Mouse (Mus musculus) forebrain, embryonic 13.5 days (tissue): ENCODE results near the gene Gm21954. TPM values are rescaled to one million over a fixed set of nuclear protein-coding genes. Genes with fewer than 3 reads are reported as not detected.

Experiments used
- ATAC-seq: fragments of 200-750 bp; cut with Nextera tagmentation; 2 replicates; pipeline ENCODE4 v1.8.0; 2017
- H3K27ac ChIP-seq: fragments of 300-500 bp; sonication (generic); 2 replicates; pipeline ENCODE4 v1.5.1; 2015; ENCODE audit warnings: inconsistent platforms, mild to moderate bottlenecking, moderate library complexity
- H3K27me3 ChIP-seq: fragments of 300-500 bp; sonication (generic); 2 replicates; pipeline ENCODE4 v1.6.1; 2015; ENCODE audit warnings: mild to moderate bottlenecking, inconsistent platforms
- H3K36me3 ChIP-seq: fragments of 300-500 bp; sonication (generic); 2 replicates; pipeline ENCODE4 v1.6.1; 2015; ENCODE audit warnings: mild to moderate bottlenecking, inconsistent platforms; ENCODE audit not compliant: poor library complexity, severe bottlenecking
- H3K4me1 ChIP-seq: fragments of 300-500 bp; sonication (generic); 2 replicates; pipeline ENCODE4 v1.6.1; 2015; ENCODE audit warnings: inconsistent platforms
- H3K4me2 ChIP-seq: fragments of 300-500 bp; sonication (generic); 2 replicates; pipeline ENCODE4 v1.6.1; 2015; ENCODE audit warnings: inconsistent platforms, mild to moderate bottlenecking, moderate library complexity
- H3K4me3 ChIP-seq: fragments of 300-500 bp; sonication (generic); 2 replicates; pipeline ENCODE4 v1.5.1; 2015; ENCODE audit warnings: mild to moderate bottlenecking, inconsistent platforms
- H3K9ac ChIP-seq: fragments of 300-500 bp; sonication (generic); 2 replicates; pipeline ENCODE4 v1.6.1; 2015; ENCODE audit warnings: mild to moderate bottlenecking, inconsistent platforms
- H3K9me3 ChIP-seq: fragments of 300-500 bp; sonication (generic); replicated peaks from 2 replicates; pipeline ENCODE4 v1.6.1; 2016; ENCODE audit warnings: inconsistent platforms
- WGBS: fragments of 180-500 bp; shearing (Covaris S2); methylation state at CpG from one replicate; pipeline ENCODE4 v1.1.7; 2015; 5-methylcytosine and 5-hydroxymethylcytosine counted together
- polyA plus RNA-seq: library from polyadenylated mRNA; unstranded; fragments of >200 nt; fragmentation: Nextera tagmentation; extraction: Ambion mirVana; gene quantifications from 2 replicates; pipeline ENCODE4 v1.2.1, GENCODE M21; 2015

The Gm21954 gene
- polyA plus RNA-seq: not detected in 2 replicates

DNA sequence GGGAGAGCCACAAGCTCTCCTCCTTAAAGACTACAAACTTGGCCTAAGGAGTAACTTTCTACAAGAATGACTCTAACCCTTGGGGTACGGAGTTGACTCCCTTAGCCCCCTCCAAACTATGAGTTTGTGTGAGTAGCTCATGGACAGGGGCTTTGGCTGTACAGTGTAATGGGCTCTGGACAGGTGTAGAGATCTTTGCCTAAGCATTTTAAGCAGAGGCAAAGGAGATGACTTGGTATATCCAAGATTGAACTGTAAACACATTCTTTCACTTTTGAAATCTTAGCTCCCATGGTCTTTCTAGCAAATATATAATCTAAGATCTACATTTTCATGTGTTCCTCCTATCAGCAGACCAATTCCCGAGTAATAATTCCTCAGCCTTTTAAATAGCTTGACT lies at the start of gene Gm21954:
Gene Gm21954 (minus strand): TSS at position 101 of the 400 bp plus-strand sequence.
- no peaks in the 10 kb centered on the region for H3K27me3 ChIP-seq
- H3K4me2 ChIP-seq: no peak within 1 kb of the TSS
- peaks cover 5% of the 10 kb centered on the region; the same call in 1 of the 2 replicates for H3K4me1 ChIP-seq
- H3K9ac ChIP-seq: no peak within 1 kb of the TSS
- H3K27ac ChIP-seq: no peak within 1 kb of the TSS
- H3K9me3 ChIP-seq: no peaks in the 10 kb centered on the region
- H3K4me3 ChIP-seq: no peak within 1 kb of the TSS
- no peaks in the 10 kb centered on the region for H3K36me3 ChIP-seq
- ATAC-seq: no peak
- WGBS: 94% methylated on average over 2 of the region's 2 CpGs

DNA sequence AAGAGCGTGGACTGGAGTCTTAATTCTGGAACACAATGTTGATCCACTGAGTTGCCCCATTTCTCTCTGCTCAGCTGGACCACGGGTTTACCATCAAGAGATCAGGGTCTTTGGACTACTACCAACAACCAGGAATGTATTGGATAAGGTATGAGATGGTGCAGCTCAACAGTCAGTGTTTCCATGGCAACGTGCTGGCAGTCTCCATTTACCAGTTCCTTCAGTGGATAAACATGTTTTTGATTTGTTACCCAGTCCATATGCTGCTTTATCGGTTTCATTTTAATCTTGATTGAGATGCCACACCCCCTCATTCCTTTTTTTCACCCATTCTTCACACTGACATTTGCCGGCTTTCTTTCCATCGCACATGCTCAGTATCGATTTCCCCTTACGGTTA lies 49.8 kb upstream of the Gm21954 start:
- H3K27ac ChIP-seq: peak overlapping the region; percentile 61; the same call in 1 of the 2 replicates
- ATAC-seq: peak; percentile 74
- no peaks in the 10 kb centered on the region for H3K9me3 ChIP-seq
- no peak overlapping the region for H3K4me3 ChIP-seq
- WGBS: 47% methylated on average over 8 of the region's 8 CpGs
- H3K27me3 ChIP-seq: no peaks in the 10 kb centered on the region
- H3K4me2 ChIP-seq: peak overlapping the region; percentile 12; the same call in 1 of the 2 replicates
- no peak overlapping the region for H3K9ac ChIP-seq
- H3K4me1 ChIP-seq: peaks cover 53% of the 10 kb centered on the region
- H3K36me3 ChIP-seq: no peaks in the 10 kb centered on the region

DNA sequence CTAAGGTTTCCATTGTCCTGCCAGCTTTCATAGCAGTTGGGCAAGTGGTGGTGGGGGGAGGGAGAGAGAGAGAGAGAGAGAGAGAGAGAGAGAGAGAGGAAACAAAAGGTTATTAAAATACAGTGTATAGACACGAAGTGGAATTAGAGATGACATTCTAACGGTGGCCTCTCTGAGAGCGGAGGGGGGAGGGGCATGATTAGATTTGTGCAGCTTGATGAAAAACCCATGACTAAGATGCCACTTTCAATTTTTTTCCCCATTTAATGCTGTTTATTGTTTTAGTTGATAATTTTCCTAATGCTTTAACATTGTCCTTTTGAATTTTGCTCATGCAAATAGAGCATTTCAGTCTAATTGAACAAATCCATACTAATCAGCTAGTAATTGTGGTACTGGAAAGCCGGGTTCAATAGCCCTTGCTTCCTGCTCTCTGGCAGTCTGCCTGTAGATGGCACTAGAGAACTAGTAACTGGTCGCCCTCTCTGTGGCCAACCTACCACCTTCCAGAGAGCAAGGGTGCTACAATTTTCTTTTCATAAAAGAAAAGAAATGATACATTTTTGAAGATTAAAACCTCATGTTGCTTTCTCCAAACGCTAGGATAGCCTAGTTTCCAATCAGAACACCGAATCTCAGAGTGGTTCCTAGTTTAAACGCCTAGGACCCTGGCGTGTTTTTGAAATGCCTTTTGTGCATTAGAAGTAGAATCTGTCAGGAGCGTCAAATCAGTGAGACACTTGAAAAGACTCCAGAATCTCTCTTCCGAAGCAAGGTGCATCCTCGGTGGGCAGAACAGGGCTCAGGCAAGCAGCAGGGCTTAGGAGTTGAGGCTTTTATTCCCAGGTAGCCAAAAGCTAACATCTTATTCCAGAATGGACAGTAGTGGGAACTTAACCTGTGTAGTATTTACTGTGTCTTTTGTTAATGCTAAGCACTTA lies 48.5 kb upstream of the Gm21954 start:
- peak; percentile 81 for ATAC-seq
- Histone ChIP-seq H3K9ac (no peak overlapping the region), H3K27ac (peak overlapping the region; percentile 41), H3K4me1 (peaks cover 53% of the 10 kb centered on the region), H3K4me2 (no peak overlapping the region), H3K9me3 (no peaks in the 10 kb centered on the region), H3K36me3 (no peaks in the 10 kb centered on the region), H3K4me3 (no peak overlapping the region), H3K27me3 (no peaks in the 10 kb centered on the region)
- 17% methylated on average over 12 of the region's 12 CpGs for WGBS

DNA sequence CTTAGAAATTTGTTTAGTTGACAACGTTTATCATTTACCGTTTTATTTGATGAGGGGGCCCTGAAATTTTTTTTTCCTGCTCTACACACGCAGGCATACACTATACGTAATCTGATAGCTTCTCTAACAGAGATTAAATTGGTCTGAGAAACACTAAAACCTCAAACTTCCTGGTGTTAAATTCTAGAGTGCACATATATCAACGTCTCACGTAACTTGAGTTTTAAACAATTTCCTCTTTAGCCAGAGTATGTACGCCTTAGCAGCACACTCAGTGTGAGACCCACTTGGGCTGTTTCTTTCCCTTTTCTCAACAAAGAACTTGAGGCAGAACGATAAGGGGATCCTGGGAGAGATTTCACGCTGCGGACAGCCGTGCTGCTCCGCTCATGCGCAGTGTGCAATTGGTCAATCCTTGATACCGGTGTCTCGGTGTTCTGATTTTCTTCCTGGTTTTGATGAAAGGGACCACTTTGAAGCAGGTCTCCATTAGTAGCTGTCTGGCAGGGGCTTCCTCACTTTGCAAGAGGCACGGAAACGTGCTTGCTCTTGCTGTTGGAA lies 45.5 kb upstream of the Gm21954 start:
- H3K27ac ChIP-seq: no peak overlapping the region
- H3K9ac ChIP-seq: no peak overlapping the region
- WGBS: 87% methylated on average over 17 of the region's 17 CpGs
- H3K9me3 ChIP-seq: no peaks in the 10 kb centered on the region
- H3K27me3 ChIP-seq: no peaks in the 10 kb centered on the region
- no peak for ATAC-seq
- peaks cover 27% of the 10 kb centered on the region for H3K4me1 ChIP-seq
- H3K36me3 ChIP-seq: peaks cover 22% of the 10 kb centered on the region
- no peak overlapping the region for H3K4me2 ChIP-seq
- no peak overlapping the region for H3K4me3 ChIP-seq

DNA sequence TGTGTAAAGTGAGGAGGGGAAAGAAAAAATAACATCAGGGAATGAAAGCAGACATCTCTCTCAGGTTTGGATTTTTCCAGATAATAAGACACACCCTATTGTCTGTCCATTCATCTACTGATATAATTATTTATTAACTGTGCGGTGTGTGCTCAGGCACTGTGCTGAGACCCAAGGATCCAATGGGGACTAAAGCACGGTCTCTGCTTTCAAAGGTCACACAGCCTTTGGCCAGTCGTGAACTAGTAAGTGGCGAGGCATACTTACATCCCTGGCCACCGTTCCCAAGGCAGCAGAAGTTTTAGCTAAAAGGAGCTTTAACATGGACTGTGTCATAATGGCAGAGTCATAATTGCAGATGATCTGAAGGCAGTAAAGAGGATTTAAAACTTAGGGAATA lies 44.0 kb upstream of the Gm21954 start:
- no peaks in the 10 kb centered on the region for H3K27me3 ChIP-seq

DNA sequence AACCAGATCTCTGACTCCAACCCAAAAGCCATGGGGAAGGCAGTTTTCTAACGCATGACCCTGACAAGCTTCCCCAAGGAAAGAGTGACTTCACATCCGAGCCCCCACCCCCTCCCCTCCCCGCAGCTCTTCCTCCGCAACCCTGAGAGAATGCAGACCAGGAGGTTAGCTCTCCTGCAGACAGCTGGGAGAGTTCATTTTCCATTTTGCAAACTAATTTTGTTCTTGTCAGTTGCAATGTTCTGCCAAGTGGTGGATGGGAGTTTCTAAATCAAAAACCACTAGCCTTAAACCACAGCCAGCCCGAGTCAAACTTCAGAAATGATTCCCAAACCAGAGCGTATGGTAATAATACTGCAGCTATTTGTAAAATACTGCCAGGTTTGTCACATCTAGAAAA lies 39.6 kb upstream of the Gm21954 start:
- Histone ChIP-seq H3K4me1 (no peaks in the 10 kb centered on the region), H3K4me3 (no peak overlapping the region), H3K9ac (no peak overlapping the region), H3K27me3 (no peaks in the 10 kb centered on the region), H3K4me2 (no peak overlapping the region), H3K9me3 (no peaks in the 10 kb centered on the region), H3K27ac (no peak overlapping the region), H3K36me3 (peaks cover 46% of the 10 kb centered on the region)
- 83% methylated on average over 6 of the region's 6 CpGs for WGBS
- no peak for ATAC-seq

More for the DNA sequence above, 44.0 kb upstream of the Gm21954 start:
- Histone ChIP-seq H3K4me3 (no peak overlapping the region), H3K4me1 (peaks cover 13% of the 10 kb centered on the region; the same call in 1 of the 2 replicates), H3K9ac (no peak overlapping the region), H3K4me2 (no peak overlapping the region), H3K9me3 (no peaks in the 10 kb centered on the region), H3K27ac (no peak overlapping the region), H3K36me3 (peaks cover 22% of the 10 kb centered on the region)
- no peak for ATAC-seq
- 79% methylated on average over 5 of the region's 5 CpGs for WGBS

DNA sequence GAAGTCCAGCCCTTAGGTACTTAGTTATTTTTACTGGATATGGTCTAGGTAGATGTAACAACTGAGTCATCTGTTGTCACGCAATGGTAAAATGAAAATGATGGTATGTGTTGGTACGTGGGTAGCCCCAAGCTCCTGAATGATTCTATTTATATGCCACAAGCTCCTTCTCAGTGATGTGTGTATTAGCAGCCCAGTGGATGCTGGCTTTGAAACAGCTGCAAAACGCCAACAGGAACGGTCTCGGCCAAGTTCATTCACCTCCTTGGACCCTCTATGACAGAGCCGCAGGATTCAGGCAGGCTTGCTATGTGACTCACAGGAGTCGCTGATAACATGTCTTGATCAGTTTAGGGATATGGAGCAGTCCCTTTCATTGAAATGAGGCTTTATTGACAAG lies 38.2 kb upstream of the Gm21954 start:
- H3K27me3 ChIP-seq: no peaks in the 10 kb centered on the region
- no peaks in the 10 kb centered on the region for H3K4me1 ChIP-seq
- no peak for ATAC-seq
- 92% methylated on average over 7 of the region's 7 CpGs for WGBS
- H3K9ac ChIP-seq: no peak overlapping the region
- no peak overlapping the region for H3K27ac ChIP-seq
- no peak overlapping the region for H3K4me3 ChIP-seq
- no peak overlapping the region for H3K4me2 ChIP-seq
- peaks cover 53% of the 10 kb centered on the region for H3K36me3 ChIP-seq
- no peaks in the 10 kb centered on the region for H3K9me3 ChIP-seq

DNA sequence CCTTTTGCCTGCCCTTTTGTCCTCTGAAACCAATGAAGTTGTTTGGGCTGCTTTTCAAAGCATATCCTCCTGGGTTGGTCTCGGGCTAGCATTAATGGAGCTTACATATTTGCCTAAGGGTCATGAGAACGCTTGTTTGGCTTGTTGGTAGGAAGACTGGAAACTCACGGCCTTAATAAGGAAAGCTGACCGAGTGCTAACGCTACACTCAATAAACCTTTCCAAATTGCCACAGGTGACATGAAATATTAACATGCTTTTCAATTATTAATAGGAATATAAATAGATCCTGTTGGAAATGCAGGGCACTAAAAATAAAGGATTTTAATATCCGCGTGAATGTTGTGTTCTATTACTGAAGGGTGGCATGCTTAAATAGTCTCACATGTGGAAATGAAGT lies 27.3 kb upstream of the Gm21954 start:
- Histone ChIP-seq H3K4me2 (no peak overlapping the region), H3K36me3 (peaks cover 40% of the 10 kb centered on the region), H3K9me3 (no peaks in the 10 kb centered on the region), H3K9ac (no peak overlapping the region), H3K4me3 (no peak overlapping the region), H3K27me3 (no peaks in the 10 kb centered on the region), H3K4me1 (0 out of 2 replicates have a peak, but pooled peaks cover 5% of the 10 kb centered on the region), H3K27ac (no peak overlapping the region)
- 90% methylated on average over 7 of the region's 7 CpGs for WGBS
- no peak for ATAC-seq

DNA sequence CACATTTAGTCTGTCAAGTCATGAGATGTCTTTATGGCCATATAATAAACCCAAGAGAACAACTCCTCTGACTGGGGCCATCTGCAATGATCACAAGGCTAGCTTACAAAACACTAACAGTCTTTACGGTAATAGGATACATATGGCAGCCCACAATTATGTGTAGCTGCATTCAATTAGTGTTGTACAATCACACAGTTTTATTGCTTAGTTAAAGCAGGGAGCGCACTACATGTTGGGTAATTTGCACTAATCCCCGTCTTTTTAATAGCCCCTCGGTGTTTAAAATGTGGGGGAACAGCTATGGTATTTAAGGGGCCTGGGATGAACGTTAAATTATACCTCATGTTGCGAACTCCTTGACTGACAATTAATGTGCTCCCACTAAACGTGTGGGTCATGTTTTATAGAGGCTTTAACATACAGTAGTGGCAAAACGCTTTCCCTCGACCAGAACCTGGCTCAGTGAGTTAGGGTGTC lies 24.5 kb upstream of the Gm21954 start:
- H3K9me3 ChIP-seq: no peaks in the 10 kb centered on the region
- H3K27me3 ChIP-seq: no peaks in the 10 kb centered on the region
- WGBS: 45% methylated on average over 9 of the region's 9 CpGs
- H3K4me3 ChIP-seq: no peak overlapping the region
- no peak for ATAC-seq
- peaks cover 24% of the 10 kb centered on the region for H3K36me3 ChIP-seq
- no peak overlapping the region for H3K27ac ChIP-seq
- H3K9ac ChIP-seq: no peak overlapping the region
- no peak overlapping the region for H3K4me2 ChIP-seq
- peaks cover 10% of the 10 kb centered on the region for H3K4me1 ChIP-seq

DNA sequence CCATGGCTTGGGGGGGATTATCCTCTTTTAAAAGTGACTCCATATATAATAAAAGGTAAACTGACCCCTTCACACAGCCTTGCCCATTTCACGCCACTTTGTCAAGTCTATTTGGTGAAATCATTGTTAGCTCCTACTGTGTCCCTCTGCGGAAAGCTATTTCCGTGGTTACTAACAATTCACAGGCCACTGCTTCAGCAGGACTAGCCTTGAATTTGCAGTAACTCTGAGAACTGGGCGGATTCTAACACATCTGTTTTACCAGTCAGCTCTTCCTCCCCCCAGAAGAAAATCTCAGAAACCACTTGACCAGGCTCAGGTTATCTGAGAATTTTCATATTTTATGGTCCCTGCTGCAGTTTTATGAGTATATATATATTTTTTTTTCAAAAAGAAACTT lies 23.9 kb upstream of the Gm21954 start:
- 25% methylated on average over 4 of the region's 4 CpGs for WGBS
- Histone ChIP-seq H3K9me3 (no peaks in the 10 kb centered on the region), H3K4me1 (peaks cover 10% of the 10 kb centered on the region), H3K36me3 (peaks cover 26% of the 10 kb centered on the region), H3K27me3 (no peaks in the 10 kb centered on the region), H3K9ac (no peak overlapping the region), H3K27ac (no peak overlapping the region), H3K4me2 (no peak overlapping the region), H3K4me3 (no peak overlapping the region)
- ATAC-seq: no peak

DNA sequence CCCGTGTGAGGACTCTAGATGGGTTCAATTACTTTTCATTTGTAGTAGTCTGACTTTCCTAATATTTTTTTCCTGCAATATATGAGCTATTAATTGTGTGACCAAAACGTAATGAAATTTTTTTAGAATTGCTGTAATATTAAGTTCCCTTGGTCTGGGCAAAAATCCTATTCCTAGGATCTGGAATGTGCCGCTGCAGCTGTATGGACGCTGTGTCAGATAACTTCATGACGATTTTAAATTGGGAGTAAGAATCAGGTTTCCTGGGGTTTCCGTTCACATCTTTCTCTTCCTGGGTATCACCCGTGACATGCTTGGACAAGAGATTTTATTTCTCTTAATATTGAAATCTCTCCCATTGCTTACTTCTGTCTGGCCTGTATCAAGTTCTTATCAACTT lies 23.2 kb upstream of the Gm21954 start:
- Histone ChIP-seq H3K27ac (no peak overlapping the region), H3K9ac (no peak overlapping the region), H3K36me3 (peaks cover 27% of the 10 kb centered on the region), H3K4me1 (peaks cover 10% of the 10 kb centered on the region), H3K4me3 (no peak overlapping the region), H3K4me2 (no peak overlapping the region), H3K27me3 (no peaks in the 10 kb centered on the region), H3K9me3 (no peaks in the 10 kb centered on the region)
- no peak for ATAC-seq
- 88% methylated on average over 7 of the region's 7 CpGs for WGBS

DNA sequence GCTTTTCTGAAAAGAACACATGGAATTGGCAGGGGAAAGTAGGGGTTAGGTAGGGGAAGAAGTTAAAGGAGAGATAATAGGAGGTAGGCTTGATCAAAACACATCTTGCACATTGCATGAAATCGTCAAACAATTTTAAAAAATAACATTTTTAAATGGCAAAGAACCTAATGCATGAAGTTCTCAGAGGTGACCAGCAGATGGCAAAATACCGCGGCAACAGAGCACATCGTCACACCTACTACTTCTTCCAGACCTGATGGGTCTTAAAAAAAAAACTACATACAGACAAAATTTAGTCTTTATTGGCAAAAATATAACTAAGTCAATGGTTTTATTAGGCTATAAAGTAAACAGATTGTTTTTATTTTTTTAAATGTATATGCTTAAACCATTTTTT lies 22.3 kb upstream of the Gm21954 start:
- 52% methylated on average over 4 of the region's 4 CpGs for WGBS
- Histone ChIP-seq H3K4me2 (no peak overlapping the region), H3K9me3 (no peaks in the 10 kb centered on the region), H3K36me3 (peaks cover 29% of the 10 kb centered on the region), H3K4me3 (no peak overlapping the region), H3K27ac (no peak overlapping the region), H3K4me1 (peaks cover 10% of the 10 kb centered on the region), H3K27me3 (no peaks in the 10 kb centered on the region), H3K9ac (no peak overlapping the region)
- ATAC-seq: no peak
